Mouse (Mus musculus) embryonic facial prominence, embryonic 12.5 days (tissue): ENCODE measurements around the gene Ncor2. TPM values are rescaled to one million over a fixed set of nuclear protein-coding genes. Genes with fewer than 3 reads are reported as not detected.

Experiments
- ATAC-seq: fragments of 200-750 bp; cut with Nextera tagmentation; 2 replicates; pipeline ENCODE4 v1.8.0; 2017; ENCODE audit not compliant: insufficient number of reproducible peaks, insufficient read depth, low FRiP score, low TSS enrichment
- H3K27ac ChIP-seq: fragments of 300-500 bp; sonication (generic); 2 replicates; pipeline ENCODE4 v1.5.1; 2016; ENCODE audit warnings: mild to moderate bottlenecking
- H3K27me3 ChIP-seq: fragments of 300-500 bp; sonication (generic); 2 replicates; pipeline ENCODE4 v1.6.1; 2016; ENCODE audit warnings: mild to moderate bottlenecking, moderate library complexity
- H3K36me3 ChIP-seq: fragments of 300-500 bp; sonication (generic); 2 replicates; pipeline ENCODE4 v1.6.1; 2016; ENCODE audit warnings: mild to moderate bottlenecking
- H3K4me1 ChIP-seq: fragments of 300-500 bp; sonication (generic); 2 replicates; pipeline ENCODE4 v1.6.1; 2016
- H3K4me2 ChIP-seq: fragments of 300-500 bp; sonication (generic); replicated peaks from 2 replicates; pipeline ENCODE4 v1.6.1; 2016; ENCODE audit warnings: mild to moderate bottlenecking, moderate library complexity
- H3K4me3 ChIP-seq: fragments of 300-500 bp; sonication (generic); 2 replicates; pipeline ENCODE4 v1.5.1; 2016; ENCODE audit warnings: mild to moderate bottlenecking
- H3K9ac ChIP-seq: fragments of 300-500 bp; sonication (generic); 2 replicates; pipeline ENCODE4 v1.6.1; 2016; ENCODE audit warnings: mild to moderate bottlenecking, moderate library complexity
- H3K9me3 ChIP-seq: fragments of 300-500 bp; sonication (generic); 2 replicates; pipeline ENCODE4 v1.6.1; 2016; ENCODE audit warnings: mild to moderate bottlenecking, moderate library complexity
- WGBS: fragments of 180-500 bp; shearing (Covaris S2); methylation state at CpG from one replicate; pipeline ENCODE4 v1.1.7; 2016; 5-methylcytosine and 5-hydroxymethylcytosine counted together
- polyA plus RNA-seq: library from polyadenylated mRNA; unstranded; fragments of >200 nt; fragmentation: Nextera tagmentation; extraction: Ambion mirVana; gene quantifications from 2 replicates; pipeline ENCODE4 v1.2.1, GENCODE M21; 2016

The Ncor2 gene
- polyA plus RNA-seq, 1 experiment from 2014 or later = 31.6 TPM

DNA sequence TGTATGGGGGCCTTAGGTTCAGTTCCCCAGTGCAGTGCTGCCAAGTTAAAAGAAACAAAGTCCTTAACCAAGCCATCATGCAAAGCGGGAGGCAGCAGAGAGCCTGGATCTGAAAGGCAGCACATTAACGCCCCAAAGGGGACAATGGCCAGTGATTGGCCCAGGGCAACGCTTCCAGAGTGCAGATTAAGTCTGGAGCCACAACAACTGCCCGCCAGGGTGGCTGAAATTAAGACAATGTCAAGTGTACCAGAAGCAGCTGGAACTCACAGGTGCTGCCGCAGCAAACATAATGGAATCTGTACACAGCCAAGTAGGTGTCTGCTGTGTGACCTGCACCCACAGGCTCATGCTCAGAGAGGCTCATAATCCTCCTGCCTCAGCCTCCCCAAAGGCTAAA lies 24.8 kb downstream of the Ncor2 start:
- H3K4me2 ChIP-seq = no peak overlapping the region
- H3K4me1 ChIP-seq = peaks cover 89% of the 10 kb centered on the region
- H3K4me3 ChIP-seq = no peak overlapping the region
- no peak overlapping the region for H3K9ac ChIP-seq
- H3K27me3 ChIP-seq = no peaks in the 10 kb centered on the region
- ATAC-seq = no peak
- H3K36me3 ChIP-seq = no peaks in the 10 kb centered on the region
- no peaks in the 10 kb centered on the region for H3K9me3 ChIP-seq
- H3K27ac ChIP-seq = no peak overlapping the region
- 63% methylated on average over 5 of the region's 5 CpGs for WGBS

DNA sequence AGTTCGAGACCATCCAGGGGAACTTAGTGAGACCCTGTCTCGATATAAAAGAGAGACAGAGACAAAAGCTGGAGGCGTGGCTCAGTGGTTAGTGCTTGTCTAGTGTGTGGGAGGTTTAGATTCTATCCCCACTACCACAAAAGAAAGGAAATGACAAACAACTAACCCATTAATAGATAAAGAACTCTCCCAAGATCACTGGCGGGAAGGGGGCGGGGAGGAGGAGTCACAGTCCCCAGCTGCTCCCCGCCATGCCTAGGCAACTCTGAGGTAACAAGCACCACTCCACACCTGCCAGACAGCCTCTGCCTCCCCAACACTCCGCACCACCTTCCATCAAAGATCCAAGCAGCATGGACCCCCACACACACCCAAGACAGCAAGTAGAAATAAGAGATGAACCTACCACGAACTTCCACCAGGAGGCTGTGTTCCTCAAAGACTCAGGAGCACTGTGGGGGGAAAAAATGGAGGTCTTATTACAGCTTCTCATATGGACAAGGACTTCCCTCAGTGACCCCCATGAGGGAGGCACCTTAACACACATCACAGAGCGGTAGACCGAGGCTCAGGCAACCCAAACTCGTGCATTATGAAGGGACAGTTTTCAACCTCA lies 25.7 kb downstream of the Ncor2 start:
- Histone ChIP-seq H3K4me1 (peaks cover 89% of the 10 kb centered on the region), H3K27ac (peak overlapping the region; percentile 90), H3K4me2 (no peak overlapping the region), H3K9me3 (no peaks in the 10 kb centered on the region), H3K9ac (no peak overlapping the region), H3K4me3 (no peak overlapping the region), H3K27me3 (no peaks in the 10 kb centered on the region), H3K36me3 (no peaks in the 10 kb centered on the region)
- no peak for ATAC-seq
- WGBS = 90% methylated on average over 11 of the region's 11 CpGs

DNA sequence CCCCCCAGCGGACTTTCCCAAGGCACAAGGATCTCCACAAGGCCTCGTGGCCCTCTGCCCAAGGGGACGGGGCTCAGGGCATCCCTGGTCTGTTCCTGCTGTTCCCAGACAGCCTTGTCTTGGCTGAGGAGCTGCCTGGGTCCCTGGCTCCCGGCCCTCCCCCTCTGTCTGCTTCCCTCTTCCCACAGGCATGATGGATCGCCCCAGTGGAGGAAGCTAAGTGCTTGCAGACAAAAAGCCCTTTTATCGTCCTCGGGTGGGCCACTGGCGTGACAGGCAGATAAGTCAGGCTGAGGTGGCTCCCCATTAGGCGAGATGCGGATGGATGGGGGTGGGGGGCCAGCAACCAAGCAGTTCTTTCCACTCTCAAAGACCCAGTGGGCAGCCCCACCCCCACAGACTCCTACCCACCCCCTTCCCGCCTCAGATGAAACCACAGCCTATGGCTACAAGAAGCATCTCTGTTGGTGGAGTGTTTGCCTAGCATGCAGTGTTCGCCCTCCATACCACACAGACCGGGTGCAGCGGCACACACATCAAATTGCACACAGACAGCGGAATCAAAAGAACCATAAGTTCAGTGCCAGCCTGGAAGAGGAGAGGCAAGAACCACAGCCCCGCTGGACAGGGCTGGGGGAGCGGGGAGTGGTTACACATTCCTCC lies 27.0 kb downstream of the Ncor2 start:
- Histone ChIP-seq H3K9ac (no peak overlapping the region; the same call in 1 of the 2 replicates), H3K27ac (peak overlapping the region; percentile 90), H3K36me3 (no peaks in the 10 kb centered on the region), H3K4me2 (peak overlapping the region; percentile 34), H3K4me1 (peaks cover 77% of the 10 kb centered on the region), H3K27me3 (no peaks in the 10 kb centered on the region), H3K4me3 (no peak overlapping the region), H3K9me3 (no peaks in the 10 kb centered on the region)
- ATAC-seq = peak; percentile 54
- 11% methylated on average over 17 of the region's 17 CpGs for WGBS

DNA sequence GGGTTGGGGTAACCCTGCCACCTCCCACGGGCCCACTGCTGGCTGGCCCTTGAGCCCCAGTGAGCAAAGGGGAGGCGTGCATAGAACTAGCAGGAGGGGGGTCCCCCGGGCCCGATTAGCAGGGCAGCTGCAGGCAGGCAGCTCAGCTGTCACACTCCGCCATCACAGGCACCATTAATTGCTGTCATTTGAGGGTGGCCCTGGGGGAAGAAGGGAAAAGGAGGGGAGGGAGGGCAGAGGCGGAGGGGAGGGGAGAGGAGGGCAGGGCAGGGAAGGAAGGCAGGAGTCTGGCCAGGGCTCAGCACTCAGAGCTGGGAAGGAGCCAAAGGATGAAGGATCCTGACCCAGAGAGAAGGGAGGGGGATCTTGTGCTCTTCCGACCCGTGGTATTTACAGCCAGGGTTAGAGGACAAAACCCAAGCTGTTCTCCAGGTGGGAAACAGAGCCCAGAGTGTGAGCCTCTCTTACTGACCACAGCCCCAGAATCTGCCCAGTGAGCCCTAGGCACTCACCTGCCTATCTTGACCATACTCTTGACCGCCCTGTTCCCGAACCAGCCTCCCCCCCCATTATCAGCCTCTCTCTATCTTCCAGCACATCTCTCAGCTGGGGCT lies 28.0 kb downstream of the Ncor2 start:
- H3K27me3 ChIP-seq = no peaks in the 10 kb centered on the region
- H3K9ac ChIP-seq = no peak overlapping the region
- no peaks in the 10 kb centered on the region for H3K36me3 ChIP-seq
- peaks cover 71% of the 10 kb centered on the region for H3K4me1 ChIP-seq
- H3K4me2 ChIP-seq = peak overlapping the region; percentile 34
- 16% methylated on average over 10 of the region's 10 CpGs for WGBS
- ATAC-seq = 0 out of 2 replicates have a peak, but pooled peaks have one; percentile 17
- H3K4me3 ChIP-seq = no peak overlapping the region
- no peaks in the 10 kb centered on the region for H3K9me3 ChIP-seq
- peak overlapping the region; percentile 90 for H3K27ac ChIP-seq

DNA sequence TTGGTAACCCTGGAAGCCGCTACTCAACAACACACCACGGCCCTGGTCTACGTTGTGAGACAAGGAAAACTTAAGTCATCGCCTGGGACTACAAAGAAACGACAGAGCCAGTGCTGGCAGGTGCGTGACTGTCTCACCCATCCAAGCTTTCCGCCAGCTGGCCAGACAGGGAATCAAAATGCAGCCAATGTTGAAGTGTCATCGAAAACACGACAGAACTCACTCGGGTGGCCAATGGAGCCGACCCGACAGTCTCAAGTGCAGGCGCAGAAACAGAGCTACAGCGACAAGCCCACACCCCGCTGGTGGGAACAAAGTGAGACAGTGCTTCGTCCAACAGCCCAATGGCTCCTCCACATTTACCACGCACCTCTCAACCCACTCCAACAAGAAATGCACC lies 29.9 kb downstream of the Ncor2 start:
- no peak overlapping the region for H3K9ac ChIP-seq
- no peak for ATAC-seq
- H3K27ac ChIP-seq = 0 out of 2 replicates have a peak overlapping the region, but pooled peaks have one; percentile 31
- H3K9me3 ChIP-seq = no peaks in the 10 kb centered on the region
- H3K4me3 ChIP-seq = no peak overlapping the region
- no peaks in the 10 kb centered on the region for H3K27me3 ChIP-seq
- H3K4me2 ChIP-seq = no peak overlapping the region
- 83% methylated on average over 17 of the region's 17 CpGs for WGBS
- peaks cover 54% of the 10 kb centered on the region for H3K4me1 ChIP-seq
- H3K36me3 ChIP-seq = no peaks in the 10 kb centered on the region

DNA sequence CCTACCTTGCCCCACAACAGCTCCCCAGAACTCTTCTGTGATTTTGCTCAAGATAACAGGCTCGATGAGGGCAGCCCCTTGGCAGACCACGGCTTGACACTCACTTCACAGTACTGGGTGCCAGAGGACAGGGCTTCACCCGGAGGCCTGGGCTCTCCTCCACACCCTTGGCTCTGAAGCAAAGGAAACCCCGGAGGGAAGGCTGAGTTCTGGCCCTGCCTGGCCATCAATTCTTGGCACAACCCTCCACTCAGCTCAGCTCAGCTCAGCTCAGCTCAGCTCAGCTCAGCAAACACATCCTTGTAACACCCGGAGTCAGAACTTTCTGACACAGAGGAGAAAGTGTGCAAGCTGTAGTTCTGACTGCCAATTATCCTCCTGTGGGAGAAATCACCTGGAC lies 30.3 kb downstream of the Ncor2 start:
- Histone ChIP-seq H3K4me3 (no peak overlapping the region), H3K4me1 (peaks cover 50% of the 10 kb centered on the region), H3K36me3 (no peaks in the 10 kb centered on the region), H3K27ac (0 out of 2 replicates have a peak overlapping the region, but pooled peaks have one; percentile 31), H3K4me2 (no peak overlapping the region), H3K9me3 (no peaks in the 10 kb centered on the region), H3K27me3 (no peaks in the 10 kb centered on the region), H3K9ac (no peak overlapping the region)
- 67% methylated on average over 5 of the region's 5 CpGs for WGBS
- no peak for ATAC-seq

DNA sequence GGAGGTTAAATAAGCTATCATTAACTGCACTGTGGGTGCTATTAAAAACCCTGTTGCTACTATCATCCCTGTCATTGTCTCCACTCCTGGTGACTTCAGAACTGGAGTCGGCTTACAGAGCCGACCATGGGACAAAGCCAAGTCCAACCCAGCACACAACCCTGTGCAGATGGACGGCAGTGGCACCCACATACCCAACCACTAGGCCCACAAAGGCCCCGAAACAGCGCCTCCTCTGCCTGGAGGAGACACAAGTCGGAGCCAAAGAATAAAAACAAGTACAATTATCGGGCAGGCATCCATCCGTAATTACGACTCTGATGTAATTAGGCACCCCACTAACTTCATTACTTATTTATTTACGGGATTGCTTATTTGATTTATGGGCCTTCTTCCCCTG lies 30.8 kb downstream of the Ncor2 start:
- no peak overlapping the region for H3K4me2 ChIP-seq
- no peaks in the 10 kb centered on the region for H3K27me3 ChIP-seq
- ATAC-seq = no peak
- H3K4me3 ChIP-seq = no peak overlapping the region
- H3K36me3 ChIP-seq = no peaks in the 10 kb centered on the region
- 77% methylated on average over 10 of the region's 10 CpGs for WGBS
- H3K9ac ChIP-seq = no peak overlapping the region
- H3K27ac ChIP-seq = no peak overlapping the region
- no peaks in the 10 kb centered on the region for H3K9me3 ChIP-seq
- peaks cover 45% of the 10 kb centered on the region for H3K4me1 ChIP-seq

DNA sequence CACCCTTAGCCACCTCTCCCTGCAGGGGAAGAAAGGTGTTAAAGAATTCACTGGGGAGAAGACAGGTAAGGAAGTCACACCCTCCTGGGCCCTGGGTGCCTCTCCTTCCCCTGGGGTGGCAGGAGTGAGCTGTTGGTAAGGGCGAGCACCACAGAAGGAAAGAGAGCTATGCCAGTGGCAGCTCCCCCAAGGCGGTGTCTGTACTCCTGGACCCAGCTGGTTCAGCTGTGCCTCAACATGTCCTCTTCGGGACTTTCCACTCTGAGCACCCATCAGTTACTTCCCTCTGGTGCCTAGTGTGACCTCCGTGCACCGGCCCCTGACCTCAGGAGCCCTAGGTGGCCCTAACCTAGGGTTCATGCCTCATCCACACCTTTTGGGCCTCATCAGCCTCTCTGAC lies 31.9 kb downstream of the Ncor2 start:
- Histone ChIP-seq H3K27ac (0 out of 2 replicates have a peak overlapping the region, but pooled peaks have one; percentile 12), H3K4me1 (peaks cover 41% of the 10 kb centered on the region), H3K9me3 (no peaks in the 10 kb centered on the region), H3K4me3 (no peak overlapping the region), H3K4me2 (no peak overlapping the region), H3K36me3 (no peaks in the 10 kb centered on the region), H3K27me3 (no peaks in the 10 kb centered on the region), H3K9ac (no peak overlapping the region)
- 88% methylated on average over 4 of the region's 5 CpGs for WGBS
- no peak for ATAC-seq

DNA sequence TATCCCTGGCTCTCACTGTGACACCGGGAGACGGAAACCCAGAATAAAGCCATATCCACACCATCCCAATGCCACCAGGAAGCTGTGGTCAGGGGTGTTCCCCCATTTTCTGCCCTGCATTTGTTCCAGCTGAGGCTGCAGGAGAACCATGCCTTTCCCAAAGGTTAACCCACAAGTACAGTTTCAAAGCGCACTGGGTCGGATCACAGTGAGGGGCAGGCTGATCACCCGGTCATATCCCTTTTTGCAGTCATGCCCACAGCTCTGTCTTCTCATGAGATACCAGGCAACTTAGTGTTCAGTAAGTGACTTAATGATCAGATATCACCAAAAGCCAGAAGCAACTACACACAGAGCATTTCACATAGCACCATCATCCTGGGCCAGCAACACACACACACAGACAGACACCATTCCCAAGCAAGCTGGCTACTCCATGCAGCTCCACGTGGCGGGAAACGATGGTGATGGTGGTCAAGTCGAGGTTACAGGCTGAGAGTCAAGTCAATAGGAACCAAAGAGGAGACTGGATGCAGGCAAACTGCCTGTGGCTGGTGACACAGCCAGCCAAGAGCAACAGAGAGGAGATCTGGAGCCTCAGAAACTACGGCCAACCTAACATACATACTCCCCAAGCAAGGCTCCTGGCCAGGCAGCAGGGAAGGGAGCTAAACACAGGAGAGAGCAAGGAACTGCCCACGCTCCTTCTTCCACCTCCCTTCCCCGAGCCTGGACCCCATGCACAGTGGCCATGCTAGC lies 35.7 kb downstream of the Ncor2 start:
- Histone ChIP-seq H3K9me3 (no peaks in the 10 kb centered on the region), H3K4me3 (no peak overlapping the region), H3K9ac (no peak overlapping the region), H3K27ac (0 out of 2 replicates have a peak overlapping the region, but pooled peaks have one; percentile 99), H3K4me1 (peaks cover 49% of the 10 kb centered on the region), H3K27me3 (no peaks in the 10 kb centered on the region), H3K36me3 (no peaks in the 10 kb centered on the region), H3K4me2 (no peak overlapping the region)
- ATAC-seq = no peak
- 81% methylated on average over 12 of the region's 12 CpGs for WGBS

DNA sequence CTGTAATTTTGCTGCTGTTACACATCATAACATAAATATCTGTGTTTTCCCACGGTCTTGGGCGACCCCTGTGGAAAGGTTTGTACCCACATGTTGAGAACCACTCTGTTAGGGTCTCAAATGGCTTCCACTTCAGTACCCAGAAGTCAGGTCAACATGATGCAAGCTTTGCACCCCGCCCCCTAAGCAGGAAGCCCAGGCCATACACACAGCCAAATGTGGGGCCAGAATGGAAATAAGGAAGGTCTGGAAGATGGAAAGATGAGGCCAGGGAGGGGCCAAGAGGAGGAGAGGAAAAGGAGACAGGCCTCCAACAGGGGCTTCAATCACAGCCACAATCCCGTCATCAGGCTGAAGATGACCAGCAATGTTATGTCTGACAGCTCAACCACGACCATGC lies 37.1 kb downstream of the Ncor2 start:
- H3K4me3 ChIP-seq = no peak overlapping the region
- peak overlapping the region; percentile 54 for H3K4me2 ChIP-seq
- H3K4me1 ChIP-seq = peaks cover 60% of the 10 kb centered on the region
- no peaks in the 10 kb centered on the region for H3K27me3 ChIP-seq
- H3K9ac ChIP-seq = peak overlapping the region; percentile 15; the same call in 1 of the 2 replicates
- 0 out of 2 replicates have a peak, but pooled peaks have one; percentile 2 for ATAC-seq
- H3K36me3 ChIP-seq = no peaks in the 10 kb centered on the region
- peak overlapping the region; percentile 99 for H3K27ac ChIP-seq
- 50% methylated on average over 5 of the region's 5 CpGs for WGBS
- no peaks in the 10 kb centered on the region for H3K9me3 ChIP-seq

DNA sequence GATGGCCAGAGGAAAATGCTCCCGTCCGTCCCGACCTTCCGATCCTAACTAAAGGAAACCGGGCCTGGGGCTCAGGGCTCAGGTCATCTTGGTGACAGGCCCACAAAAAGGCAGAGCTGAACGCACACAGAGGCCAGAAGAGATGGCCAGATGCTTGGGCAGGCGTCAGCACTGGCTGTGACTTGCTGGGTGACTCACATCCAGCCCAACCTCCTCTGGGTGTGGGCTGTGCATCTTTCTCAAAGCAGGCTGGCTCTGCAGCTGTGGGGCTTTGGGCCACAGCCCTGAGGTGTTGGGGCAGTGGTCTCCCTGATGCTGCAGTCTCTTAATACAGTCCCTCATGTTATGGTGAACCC lies 37.5 kb downstream of the Ncor2 start:
- H3K36me3 ChIP-seq = no peaks in the 10 kb centered on the region
- H3K4me2 ChIP-seq = peak overlapping the region; percentile 54
- H3K9ac ChIP-seq = peak overlapping the region; percentile 52; the same call in 1 of the 2 replicates
- peak; percentile 61 for ATAC-seq
- 3% methylated on average over 7 of the region's 7 CpGs for WGBS
- H3K4me3 ChIP-seq = no peak overlapping the region
- H3K27me3 ChIP-seq = no peaks in the 10 kb centered on the region
- H3K4me1 ChIP-seq = peaks cover 63% of the 10 kb centered on the region
- H3K9me3 ChIP-seq = no peaks in the 10 kb centered on the region
- H3K27ac ChIP-seq = peak overlapping the region; percentile 99
